Mouse (Mus musculus) CH12.LX (cell line): Measurements from ENCODE around the gene Ret. TPM values are rescaled to one million over a fixed set of nuclear protein-coding genes. Genes with fewer than 3 reads are reported as not detected.

Source experiments
- DNase-seq: peaks from one replicate; pipeline ENCODE4 v3.0.0-alpha.2; 2013; ENCODE audit errors: extremely low read depth
- H3K27ac ChIP-seq: 2 replicates; pipeline ENCODE4 v1.5.1; 2012; ENCODE audit warnings: low read depth, mild to moderate bottlenecking, control low read depth, moderate library complexity; ENCODE audit not compliant: insufficient read depth
- H3K27me3 ChIP-seq: replicated peaks from 2 replicates; pipeline ENCODE3; 2012; ENCODE audit warnings: inconsistent platforms
- H3K36me3 ChIP-seq, 2 experiments: replicated peaks in 1 of 2; 2 replicates each; pipeline versions ENCODE3 to v1.6.1; 2012; ENCODE audit warnings: inconsistent platforms in 1 of 2, low read length in 1 of 2, mild to moderate bottlenecking in 1 of 2, mixed read lengths in 1 of 2, moderate library complexity in 1 of 2; ENCODE audit not compliant: control insufficient read depth in 1 of 2, insufficient read depth in 1 of 2
- H3K4me1 ChIP-seq, 2 experiments: 2 replicates each; pipeline ENCODE4 v1.6.1; 2012; ENCODE audit warnings: inconsistent platforms in 1 of 2, moderate library complexity in 1 of 2; ENCODE audit not compliant: insufficient read depth in 2 of 2, control insufficient read depth in 1 of 2
- H3K4me2 ChIP-seq: 2 replicates; pipeline ENCODE4 v1.6.1; 2012; ENCODE audit warnings: low read depth, mild to moderate bottlenecking, control low read depth; ENCODE audit not compliant: poor library complexity, insufficient read depth, severe bottlenecking
- H3K4me3 ChIP-seq, 3 experiments: fragments of 150-350 bp in 1 of 3; sonication (generic) in 1 of 3; replicated peaks in 1 of 3; 2 replicates each; pipeline versions ENCODE3 to v1.5.1; 2011 to 2012; ENCODE audit warnings: low read depth in 2 of 3, low read length in 2 of 3, mild to moderate bottlenecking in 2 of 3, moderate library complexity in 2 of 3, control low read depth in 1 of 3, improper control_type of control experiment in 1 of 3, inconsistent platforms in 1 of 3, mixed read lengths in 1 of 3; ENCODE audit not compliant: poor library complexity in 1 of 3
- H3K79me2 ChIP-seq: replicated peaks from 2 replicates; pipeline ENCODE4 v1.6.1; 2012; ENCODE audit warnings: mild to moderate bottlenecking, moderate library complexity; ENCODE audit not compliant: control insufficient read depth, poor library complexity, insufficient read depth, severe bottlenecking; ENCODE audit errors: extremely low read depth
- H3K9ac ChIP-seq: 2 replicates; pipeline ENCODE4 v1.6.1; 2012; ENCODE audit warnings: low read depth, mild to moderate bottlenecking, control low read depth, moderate library complexity; ENCODE audit not compliant: insufficient read depth
- H3K9me3 ChIP-seq: replicated peaks from 2 replicates; pipeline ENCODE3; 2012; ENCODE audit warnings: low read length, inconsistent platforms, mixed read lengths
- BHLHE40 ChIP-seq: IDR thresholded peaks from 2 replicates; pipeline ENCODE4 v1.6.1; 2011; ENCODE audit warnings: mild to moderate bottlenecking, low read depth, low read length, improper control_type of control experiment
- CHD1 ChIP-seq: IDR thresholded peaks from 2 replicates; pipeline ENCODE4 v1.6.1; 2012; ENCODE audit warnings: low read depth, low read length, improper control_type of control experiment, inconsistent platforms
- CHD2 ChIP-seq: IDR thresholded peaks from 2 replicates; pipeline ENCODE4 v1.6.1; 2011; ENCODE audit warnings: low read length, improper control_type of control experiment
- CTCF ChIP-seq, 2 experiments: IDR thresholded peaks in 1 of 2; conservative IDR thresholded peaks in 1 of 2; 2 replicates each; pipeline ENCODE4 v1.5.1; 2011 to 2012; ENCODE audit warnings: low read depth in 2 of 2, low read length in 2 of 2, improper control_type of control experiment in 1 of 2, inconsistent platforms in 1 of 2, mild to moderate bottlenecking in 1 of 2, moderate library complexity in 1 of 2
- E2F4 ChIP-seq: IDR thresholded peaks from 2 replicates; pipeline ENCODE4 v1.6.1; 2011; ENCODE audit warnings: low read depth, low read length, improper control_type of control experiment; ENCODE audit not compliant: insufficient replicate concordance
- EP300 ChIP-seq: IDR thresholded peaks from 2 replicates; pipeline ENCODE4 v1.6.1; 2011; ENCODE audit warnings: low read length, improper control_type of control experiment
- ETS1 ChIP-seq: conservative IDR thresholded peaks from 2 replicates; pipeline ENCODE4 v1.6.1; 2012; ENCODE audit warnings: low read depth, mild to moderate bottlenecking, inconsistent platforms, low read length, improper control_type of control experiment, moderate library complexity
- GABPA ChIP-seq: IDR thresholded peaks from 2 replicates; pipeline ENCODE4 v1.6.1; 2012; ENCODE audit warnings: low read depth, low read length, improper control_type of control experiment, inconsistent platforms; ENCODE audit not compliant: insufficient replicate concordance
- IRF4 ChIP-seq: IDR thresholded peaks from 2 replicates; pipeline ENCODE4 v1.6.1; 2014; ENCODE audit warnings: low read depth, mild to moderate bottlenecking, inconsistent platforms, low read length, improper control_type of control experiment
- JUN ChIP-seq: IDR thresholded peaks from 2 replicates; pipeline ENCODE4 v1.6.1; 2011; ENCODE audit warnings: low read depth, mild to moderate bottlenecking, low read length, improper control_type of control experiment, moderate library complexity; ENCODE audit not compliant: insufficient read depth
- JUND ChIP-seq: conservative IDR thresholded peaks from 2 replicates; pipeline ENCODE4 v1.6.1; 2011; ENCODE audit warnings: low read depth, low read length, improper control_type of control experiment
- MAZ ChIP-seq: IDR thresholded peaks from 2 replicates; pipeline ENCODE4 v1.6.1; 2012; ENCODE audit warnings: low read depth, mild to moderate bottlenecking, inconsistent platforms, low read length, improper control_type of control experiment, moderate library complexity
- MXI1 ChIP-seq: IDR thresholded peaks from 2 replicates; pipeline ENCODE4 v1.6.1; 2011; ENCODE audit warnings: mild to moderate bottlenecking, low read depth, low read length, improper control_type of control experiment
- NELFE ChIP-seq: IDR thresholded peaks from 2 replicates; pipeline ENCODE4 v1.6.1; 2011; ENCODE audit warnings: low read depth, low read length, improper control_type of control experiment
- RAD21 ChIP-seq: IDR thresholded peaks from 2 replicates; pipeline ENCODE4 v1.6.1; 2011; ENCODE audit warnings: low read depth, mild to moderate bottlenecking, low read length, improper control_type of control experiment, moderate library complexity
- SMC3 ChIP-seq: IDR thresholded peaks from 2 replicates; pipeline ENCODE4 v1.6.1; 2011; ENCODE audit warnings: low read depth, low read length, improper control_type of control experiment
- TBP ChIP-seq: conservative IDR thresholded peaks from 2 replicates; pipeline ENCODE4 v1.6.1; 2011; ENCODE audit warnings: low read depth, low read length, improper control_type of control experiment
- TCF12 ChIP-seq: IDR thresholded peaks from 2 replicates; pipeline ENCODE4 v1.6.1; 2014; ENCODE audit warnings: low read depth, mild to moderate bottlenecking, inconsistent platforms, low read length, improper control_type of control experiment
- UBTF ChIP-seq: IDR thresholded peaks from 2 replicates; pipeline ENCODE4 v1.6.1; 2012; ENCODE audit warnings: low read depth, mild to moderate bottlenecking, inconsistent platforms, low read length, improper control_type of control experiment, moderate library complexity
- USF1 ChIP-seq: IDR thresholded peaks from 2 replicates; pipeline ENCODE4 v1.6.1; 2014; ENCODE audit warnings: low read depth, mild to moderate bottlenecking, inconsistent platforms, low read length, improper control_type of control experiment
- ZKSCAN1 ChIP-seq: IDR thresholded peaks from 2 replicates; pipeline ENCODE4 v1.6.1; 2012; ENCODE audit warnings: low read depth, inconsistent platforms, low read length, improper control_type of control experiment, borderline replicate concordance
- dilution Hi-C: fragments of 300-500 bp; cut with MboI; formaldehyde crosslinking; loops from 2 replicates; pipeline ENCODE4 v1.14.3; 2020; ENCODE audit warnings: low sequenced_read_pairs; ENCODE audit not compliant: extremely low pct_unique_long_range_greater_than_20kb, extremely low pct_ligation_motif_present
- in situ Hi-C: fragments of 300-500 bp; cut with MboI; formaldehyde crosslinking; loops from 3 replicates; pipeline ENCODE4 v1.14.3; 2019; ENCODE audit warnings: low sequenced_read_pairs, low pct_ligation_motif_present, low pct_unique_long_range_greater_than_20kb, mixed read lengths
- polyA plus RNA-seq: library from polyadenylated mRNA; unstranded; fragments of >175 nt; gene quantifications from 2 replicates; pipeline ENCODE4 v1.2.1, GENCODE M21; 2012; ENCODE audit warnings: low read depth; ENCODE audit not compliant: insufficient read length
- total RNA-seq, 2 experiments: library from RNA; depleted of rRNA; stranded (reverse); fragments of 300-350 nt in 1 of 2; fragments of >200 nt in 1 of 2; gene quantifications; 2 replicates each; pipeline ENCODE4 v1.2.3; 2012 to 2014

Ret gene
- total and polyA plus RNA-seq, 3 experiments = not detected

DNA sequence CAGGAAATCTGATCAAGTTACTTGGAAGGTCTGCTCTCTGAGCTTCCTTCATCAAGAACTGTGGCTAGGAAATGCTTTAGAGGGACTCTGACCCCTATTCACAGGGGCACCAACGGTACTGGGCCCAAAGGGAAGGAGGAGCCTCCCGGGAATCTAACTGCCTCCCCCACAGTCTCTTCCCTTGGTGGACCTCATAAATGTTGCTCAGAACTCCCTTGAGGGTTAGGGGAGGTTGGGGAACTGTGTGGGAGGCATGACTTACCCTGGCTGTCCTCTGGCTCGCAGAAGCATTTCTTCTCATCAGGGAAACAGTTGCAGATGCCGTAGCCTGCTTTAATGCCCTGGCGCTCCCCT, 23.6 kb downstream of the Ret start:
- Histone ChIP-seq H3K79me2 (no peaks in the 10 kb centered on the region), H3K9me3 (no peaks in the 10 kb centered on the region), H3K27ac (no peak overlapping the region), H3K9ac (no peak overlapping the region), H3K27me3 (peaks cover 75% of the 10 kb centered on the region), H3K4me3 (no peak overlapping the region), H3K4me2 (no peak overlapping the region), H3K4me1 (no peaks in the 10 kb centered on the region), H3K36me3 (no peaks in the 10 kb centered on the region)
- no peak for TF ChIP-seq SMC3
- no peak for TF ChIP-seq EP300
- TF ChIP-seq JUN = no peak
- no peak for TF ChIP-seq ETS1
- no peak for TF ChIP-seq E2F4
- TF ChIP-seq CHD2 = no peak
- TF ChIP-seq JUND = no peak
- TF ChIP-seq TBP = no peak
- dilution Hi-C loops = no loop called here
- DNase-seq = no peak
- in situ Hi-C loops = no loop called here

- H3K27me3 ChIP-seq = peaks cover 74% of the 10 kb centered on the region
- in situ Hi-C loops (no loop called here), dilution Hi-C loops (no loop called here)
- no peaks in the 10 kb centered on the region for H3K9me3 ChIP-seq
- H3K79me2 ChIP-seq = no peaks in the 10 kb centered on the region
- no peak overlapping the region for H3K4me3 ChIP-seq
- DNase-seq = no peak
- no peak overlapping the region for H3K9ac ChIP-seq
- H3K36me3 ChIP-seq = no peaks in the 10 kb centered on the region
- H3K4me2 ChIP-seq = no peak overlapping the region
- H3K27ac ChIP-seq = no peak overlapping the region
- no peaks in the 10 kb centered on the region for H3K4me1 ChIP-seq
- TF ChIP-seq UBTF (no peak), JUN (no peak), NELFE (no peak), GABPA (no peak), CHD1 (no peak), EP300 (no peak), CHD2 (no peak), CTCF (conservative IDR thresholded peaks at IDR 0.05 in 1 of 2, IDR thresholded peaks at IDR 0.05 in 1 of 2; ENCODE audit: low read depth in 2 of 2, low read length in 2 of 2) (no peak), MXI1 (no peak), RAD21 (no peak), ZKSCAN1 (no peak), BHLHE40 (no peak), USF1 (no peak), TCF12 (no peak), IRF4 (no peak), MAZ (no peak)
These were observed 24.1 kb downstream of the Ret start for GRCm38 (mm10) chr6:118173251-118173974.
